Mouse (Mus musculus): Measurements from ENCODE around the gene Hdac10.

GRCm38 (mm10) chr15:89174889-89175339 lies 46.4 kb upstream of the Hdac10 start:
- no peak for TF ChIP-seq EP300 (IDR thresholded peaks at IDR 0.05)
- no peak for TF ChIP-seq CTCF (IDR thresholded peaks at IDR 0.05)

Measured in lung, postnatal 0 days (tissue).